Mouse (Mus musculus): Measurements from ENCODE around the gene Rsg1. TPM values are rescaled to one million over a fixed set of nuclear protein-coding genes. Genes with fewer than 3 reads are reported as not detected.

Rsg1 gene
- polyA plus RNA-seq, 1 experiment from 2014 or later: 6.7 TPM

GRCm38 (mm10) chr4:141274485-141275341 is 61.0 kb downstream of the Rsg1 start:
- 48% methylated on average over 23 of the region's 23 CpGs for WGBS
- Histone ChIP-seq H3K9me3 (no peaks in the 10 kb centered on the region), H3K4me1 (replicated peaks) (peaks cover 14% of the 10 kb centered on the region), H3K36me3 (no peaks in the 10 kb centered on the region), H3K4me2 (no peak overlapping the region), H3K27me3 (peaks cover 25% of the 10 kb centered on the region; the same call in 1 of the 2 replicates), H3K27ac (no peak overlapping the region), H3K4me3 (replicated peaks) (no peak overlapping the region), H3K9ac (replicated peaks) (no peak overlapping the region)
- no peak for ATAC-seq (ENCODE audit: insufficient number of reproducible peaks, insufficient read depth, low FRiP score, low TSS enrichment, low read depth)

Other genes with a start within 250 kb of the Rsg1 start
- gene Atp13a2, start 227.1 kb upstream of the Rsg1 start, polyA plus RNA-seq (2016; fragmentation: Nextera tagmentation; extraction: Ambion mirVana): 44.1 and 46.0 TPM in 2 replicates
- gene Mfap2, start 203.5 kb upstream of the Rsg1 start, polyA plus RNA-seq (2016; fragmentation: Nextera tagmentation; extraction: Ambion mirVana): 512 and 562 TPM in 2 replicates
- gene Crocc, start 153.4 kb upstream of the Rsg1 start, polyA plus RNA-seq (2016; fragmentation: Nextera tagmentation; extraction: Ambion mirVana): 11.1 and 13.2 TPM in 2 replicates
- gene Necap2, start 135.6 kb upstream of the Rsg1 start, polyA plus RNA-seq (2016; fragmentation: Nextera tagmentation; extraction: Ambion mirVana): 87.1 and 87.7 TPM in 2 replicates
- gene Spata21, start 125.6 kb upstream of the Rsg1 start, polyA plus RNA-seq (2016; fragmentation: Nextera tagmentation; extraction: Ambion mirVana): 0.28 TPM in 1 of 2 replicates, not detected in the other
- gene Szrd1, start 74.2 kb upstream of the Rsg1 start, polyA plus RNA-seq (2016; fragmentation: Nextera tagmentation; extraction: Ambion mirVana): 34.2 and 34.5 TPM in 2 replicates
- gene Fbxo42, start 66.0 kb upstream of the Rsg1 start, polyA plus RNA-seq (2016; fragmentation: Nextera tagmentation; extraction: Ambion mirVana): 31.2 and 32.0 TPM in 2 replicates
- 9.1 and 10.8 TPM in 2 replicates for gene Arhgef19, start 25.5 kb downstream of the Rsg1 start, polyA plus RNA-seq (2016; fragmentation: Nextera tagmentation; extraction: Ambion mirVana)
- gene Epha2, start 87.3 kb downstream of the Rsg1 start, polyA plus RNA-seq (2016; fragmentation: Nextera tagmentation; extraction: Ambion mirVana): 3.1 and 3.9 TPM in 2 replicates
- gene Fam131c, start 154.3 kb downstream of the Rsg1 start, polyA plus RNA-seq (2016; fragmentation: Nextera tagmentation; extraction: Ambion mirVana): 0.43 and 0.63 TPM in 2 replicates
- 0.46 and 0.51 TPM in 2 replicates for gene Clcnka, start 184.8 kb downstream of the Rsg1 start, polyA plus RNA-seq (2016; fragmentation: Nextera tagmentation; extraction: Ambion mirVana)
- gene Clcnkb, start 202.1 kb downstream of the Rsg1 start, polyA plus RNA-seq (2016; fragmentation: Nextera tagmentation; extraction: Ambion mirVana): not detected in 2 replicates
- 0.08 TPM in 1 of 2 replicates, not detected in the other for gene Hspb7, start 206.8 kb downstream of the Rsg1 start, polyA plus RNA-seq (2016; fragmentation: Nextera tagmentation; extraction: Ambion mirVana)
- gene Srarp, start 222.1 kb downstream of the Rsg1 start, polyA plus RNA-seq (2016; fragmentation: Nextera tagmentation; extraction: Ambion mirVana): not detected in 2 replicates
- 59.0 and 61.1 TPM in 2 replicates for gene Zbtb17, start 230.7 kb downstream of the Rsg1 start, polyA plus RNA-seq (2016; fragmentation: Nextera tagmentation; extraction: Ambion mirVana)